Mouse (Mus musculus) liver, postnatal 0 days (tissue): ENCODE measurements around the gene Cep170b.

ENCODE experiments used
- CTCF ChIP-seq: sonication (generic); IDR thresholded peaks from 2 replicates; pipeline ENCODE4 v1.5.1; 2016; ENCODE audit warnings: antibody characterized with exemption, low read depth
- EP300 ChIP-seq: IDR thresholded peaks from 2 replicates; pipeline ENCODE4 v1.6.1; 2016; ENCODE audit warnings: antibody characterized with exemption, low read depth, mild to moderate bottlenecking

DNA sequence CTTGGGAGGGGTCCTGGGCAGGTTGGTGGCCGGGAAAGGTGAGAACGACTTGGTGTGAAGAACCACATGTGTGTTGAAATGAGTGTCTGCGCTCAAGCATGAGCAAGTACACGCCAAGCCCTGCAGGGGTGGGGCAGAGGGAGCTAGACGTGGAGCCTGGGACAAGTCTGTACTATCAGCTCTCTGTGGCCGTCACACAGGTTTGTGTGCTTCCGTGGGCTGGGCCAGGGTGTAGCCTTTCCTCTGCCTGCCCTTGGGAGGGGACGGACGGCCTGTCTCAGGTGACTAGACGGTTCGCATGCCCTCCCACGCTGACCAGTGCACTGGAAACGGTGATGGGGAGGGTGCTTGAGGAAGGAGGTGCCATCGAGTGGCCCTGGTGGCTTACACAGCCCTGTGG lies 10.6 kb downstream of the Cep170b start:
- no peak for TF ChIP-seq CTCF
- TF ChIP-seq EP300, result no peak
